25 mouse cellular contexts compared by ENCODE assay signal in genomic region chr10:130288007-130288406, GRCm38 (mm10). TPM values are rescaled to one million over a fixed set of nuclear protein-coding genes. Genes with fewer than 3 reads are reported as not detected.
"Had no signal": no experiment of that assay in that cellular context is flagged by ENCODE, and none has a peak within 500 bp of the region (broad histone marks: within the 10 kb centered on the region; RNA-seq: fewer than 3 reads in every experiment).

No protein-coding gene starts in this region.

- H3K27me3 ChIP-seq: liver, embryonic 13.5 days; neural tube, embryonic 13.5 days; stomach, embryonic 15.5 days had no signal

- H3K4me3 ChIP-seq: liver, embryonic 13.5 days; myocyte; neural tube, embryonic 13.5 days; stomach, embryonic 15.5 days had no signal

- H3K9me3 ChIP-seq: liver, embryonic 13.5 days; neural tube, embryonic 13.5 days; stomach, embryonic 15.5 days had no signal

- H3K36me3 ChIP-seq: liver, embryonic 13.5 days; neural tube, embryonic 13.5 days; stomach, embryonic 15.5 days had no signal

- ATAC-seq: inflammation-experienced regulatory T-cells, adult 6 months; intestine, embryonic 16.5 days had no signal

- H3K27ac ChIP-seq: liver, embryonic 13.5 days; neural tube, embryonic 13.5 days; stomach, embryonic 15.5 days had no signal

- H3K4me1 ChIP-seq: liver, embryonic 13.5 days; stomach, embryonic 15.5 days had no signal

- H3K4me2 ChIP-seq: liver, embryonic 13.5 days; neural tube, embryonic 13.5 days; stomach, embryonic 15.5 days had no signal

- H3K9ac ChIP-seq: liver, embryonic 13.5 days; neural tube, embryonic 13.5 days; stomach, embryonic 15.5 days had no signal

- DNase-seq: kidney, adult 18-20 months; kidney, adult 9 months; kidney, postnatal 14 days; kidney, postnatal 4 days; liver, embryonic 13.5 days; lung, adult 2 months; lung, postnatal 14 days; lung, postnatal 4 days; midbrain, embryonic 14.5 days; right cerebral cortex, postnatal 25 days; spleen, adult 18-20 months; thymus, postnatal 25 days had no signal

RNA-seq across cellular contexts. Expression of gene Neurod4, which starts 8.0 kb away (rescaled TPM):
- total RNA-seq: liver, adult 2 months; megakaryocyte progenitor cell, adult 5-6 weeks; megakaryocyte-erythroid progenitor cell, adult 5-6 weeks; monocyte, adult 5-6 weeks had no signal
- polyA plus RNA-seq: inflammation-experienced regulatory T-cells, adult 6 months; intestine, embryonic 16.5 days; kidney, embryonic 16.5 days; limb, embryonic 11.5 days; liver, adult 2 months; liver, embryonic 13.5 days; liver, embryonic 16.5 days; lung, adult 2 months; lung, embryonic 16.5 days; myocyte had no signal

RNA-seq across cellular contexts. Expression of gene Tespa1, which starts 34.7 kb away (rescaled TPM):
- polyA plus RNA-seq: myocyte; neural tube, embryonic 13.5 days had no signal
